Mouse (Mus musculus): ENCODE measurements around the gene Ctse.

- no peak for TF ChIP-seq TAL1 (IDR thresholded peaks at IDR 0.05; ENCODE audit: low read length)
- no peak for TF ChIP-seq GATA1 (IDR thresholded peaks at IDR 0.05; ENCODE audit: low read length)
Observed at GRCm38 (mm10) chr1:131619348-131619747, 18.8 kb upstream of the Ctse start.
